Mouse (Mus musculus) activated CD4-positive, CD25-positive, alpha-beta regulatory T cell, adult 4 months (primary cell): ENCODE measurements around the gene Plin5. TPM values are rescaled to one million over a fixed set of nuclear protein-coding genes. Genes with fewer than 3 reads are reported as not detected.

Experiments used
- ATAC-seq: one replicate; pipeline ENCODE4 v1.8.0; 2017
- polyA plus RNA-seq, 2 experiments: library from polyadenylated mRNA; unstranded; fragments of 100-300 nt; shearing (Covaris generic); gene quantifications; one replicate each; pipeline ENCODE4 v1.2.1; 2017

The Plin5 gene
- not detected for polyA plus RNA-seq

DNA sequence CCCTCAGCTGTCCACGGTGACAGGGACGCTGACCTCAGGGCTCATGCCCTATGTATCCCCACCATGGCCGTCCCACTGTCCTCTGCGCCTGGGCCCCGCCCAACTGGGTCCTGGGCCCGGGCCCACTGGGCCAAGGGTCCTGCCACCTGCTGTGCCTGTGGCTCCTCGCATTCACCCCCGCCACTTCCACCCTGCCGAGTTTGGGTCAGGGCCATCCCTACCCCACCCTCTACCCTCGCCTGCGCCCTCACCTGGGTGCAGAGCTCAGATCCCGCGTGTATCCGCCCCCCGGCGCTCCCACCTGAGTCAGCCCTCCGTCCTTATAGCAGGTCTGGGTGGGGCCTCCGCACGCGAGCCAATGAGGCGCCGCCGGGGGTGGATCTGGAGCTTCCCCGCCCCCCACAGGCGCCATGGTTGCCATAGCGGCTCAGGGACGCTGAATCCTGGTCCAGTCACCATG, at the start of gene Plin5:
Plin5 (minus strand) TSS at position 346 of the 460 bp plus-strand sequence.
- ATAC-seq: no peak

DNA sequence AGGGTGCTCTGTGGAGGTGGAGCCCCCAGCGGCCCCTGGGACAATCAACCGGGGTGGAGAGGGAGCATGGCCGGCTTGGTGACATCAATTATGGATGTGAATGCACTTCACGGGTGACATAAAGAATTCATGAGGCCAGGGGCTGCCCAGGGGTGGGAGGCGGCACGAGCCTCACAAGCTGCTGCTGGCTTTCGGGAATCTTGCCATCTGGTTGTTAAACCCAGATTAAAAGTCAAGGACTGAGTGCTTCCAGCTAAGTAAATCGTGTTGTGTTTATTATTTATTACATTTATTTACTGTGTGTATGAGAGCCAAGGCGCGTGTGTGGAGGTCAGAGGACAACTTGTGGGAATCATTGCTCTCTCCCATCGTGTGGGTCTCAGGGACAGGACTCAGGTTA, 48.3 kb upstream of the Plin5 start:
- ATAC-seq: no peak

DNA sequence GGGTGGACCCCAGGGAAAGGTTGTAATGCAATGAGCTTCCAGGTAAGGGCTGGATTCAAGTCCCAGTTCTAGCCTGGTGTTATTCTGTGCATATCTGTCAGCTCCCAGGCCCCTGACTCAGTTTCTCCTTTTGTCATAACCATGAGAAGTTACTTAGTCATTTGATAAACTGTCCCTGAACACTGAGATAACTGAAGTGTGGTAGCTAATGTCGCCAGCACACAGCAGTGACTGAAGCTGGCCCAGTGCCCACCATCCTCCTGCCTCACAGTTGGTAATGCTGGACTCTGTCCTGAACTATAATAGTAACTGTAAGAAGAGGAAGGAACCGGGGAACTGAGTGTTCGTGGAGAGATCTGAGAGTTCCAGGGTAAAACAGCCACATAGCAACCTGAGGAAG, 47.1 kb upstream of the Plin5 start:
- ATAC-seq: no peak

DNA sequence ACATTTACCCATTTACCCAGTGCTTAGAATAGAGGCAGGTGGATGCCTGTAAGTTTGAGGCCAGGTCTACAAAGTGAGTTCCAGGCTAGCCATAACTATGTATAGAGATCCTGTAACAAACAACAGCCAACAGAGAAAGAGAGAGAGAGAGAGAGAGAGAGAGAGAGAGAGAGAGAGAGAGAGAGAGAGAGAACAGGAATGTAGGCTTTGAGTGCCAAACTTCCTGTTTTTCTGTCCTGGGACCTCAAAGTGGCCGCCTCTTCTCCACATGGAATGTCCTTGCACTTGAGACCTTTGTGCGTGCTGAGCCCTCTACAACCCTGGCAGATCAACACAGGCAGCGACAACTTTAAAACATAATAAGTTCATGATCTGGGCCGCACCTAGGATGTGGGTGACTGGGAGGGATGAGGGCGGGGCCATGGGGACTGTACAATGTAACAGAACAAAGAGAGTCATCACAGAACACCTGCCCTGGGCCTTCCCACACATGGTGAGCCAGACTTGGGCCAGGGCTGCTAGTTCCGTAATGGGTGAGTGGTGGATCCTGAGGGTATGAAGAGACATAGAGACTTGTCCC, 46.2 kb upstream of the Plin5 start:
- ATAC-seq: peak; percentile 76

DNA sequence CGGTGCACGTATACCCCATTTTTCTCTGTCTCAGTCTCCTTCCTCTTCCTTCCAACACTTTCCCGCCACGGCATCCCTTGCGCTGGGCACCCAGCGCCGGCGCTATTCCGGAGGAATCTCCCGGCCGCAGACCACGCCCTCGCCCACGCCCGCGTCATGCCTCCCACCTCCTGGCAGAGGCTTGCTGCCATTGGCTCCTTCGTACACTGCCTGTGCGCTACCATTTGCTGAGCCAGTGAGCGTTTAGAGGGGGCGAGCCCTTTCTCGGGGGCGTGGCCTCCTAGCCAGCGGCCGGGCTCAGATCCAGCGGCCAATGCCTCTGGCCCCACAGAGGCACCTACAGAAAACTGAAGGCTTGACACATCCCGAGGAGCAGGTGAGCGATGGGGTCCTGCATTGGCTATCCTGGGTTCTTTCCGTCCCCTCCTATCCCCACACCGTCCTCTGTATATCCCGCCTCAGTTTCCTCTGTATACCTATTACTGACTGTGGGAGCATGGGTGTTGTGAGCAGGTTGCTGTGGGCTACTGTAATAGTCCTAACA, 44.9 kb upstream of the Plin5 start, which contains the start of gene Tnfaip8l1:
Tnfaip8l1 (plus strand) TSS at position 247 of the 544 bp plus-strand sequence.
- ATAC-seq: peak; percentile 89

DNA sequence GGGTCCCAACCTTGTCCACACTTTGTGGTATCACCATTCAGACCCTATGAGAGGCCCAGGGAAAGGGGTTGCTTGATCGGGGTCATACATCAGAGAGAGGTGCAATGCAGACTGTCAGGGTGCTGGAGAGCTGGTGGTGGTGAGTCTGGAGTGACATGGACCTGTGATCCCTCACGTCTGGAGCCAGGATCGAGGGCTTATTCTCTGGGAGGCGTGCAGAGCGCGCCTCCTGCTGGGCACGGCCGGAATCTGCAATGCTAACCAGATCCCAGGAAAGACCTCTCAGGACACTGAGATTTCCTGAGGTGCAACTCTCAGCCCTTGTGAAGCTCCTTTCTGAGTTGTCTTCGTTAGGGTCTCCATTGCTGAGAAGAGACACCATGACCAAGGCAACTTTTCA, 42.3 kb upstream of the Plin5 start:
- ATAC-seq: no peak

DNA sequence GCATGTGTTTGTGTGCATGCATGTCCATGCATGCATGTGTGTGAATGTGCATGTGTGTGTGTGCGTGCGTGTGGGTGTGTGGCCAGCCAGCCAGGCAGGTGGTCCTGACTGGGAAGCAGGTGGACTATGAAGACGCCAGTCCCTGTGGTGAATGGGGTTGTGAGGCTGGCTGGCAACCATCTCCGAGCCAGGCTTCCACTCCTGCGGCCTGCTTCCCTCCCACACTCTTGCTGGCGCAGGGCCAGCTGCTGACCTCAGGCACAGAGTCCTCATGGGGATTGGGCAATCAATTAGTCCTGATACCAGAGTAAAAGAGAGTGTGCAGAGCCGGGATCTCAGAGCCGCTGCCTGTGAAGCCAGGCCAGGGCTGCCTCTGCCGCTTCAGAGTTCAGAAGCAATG, 36.2 kb upstream of the Plin5 start:
- ATAC-seq: no peak

DNA sequence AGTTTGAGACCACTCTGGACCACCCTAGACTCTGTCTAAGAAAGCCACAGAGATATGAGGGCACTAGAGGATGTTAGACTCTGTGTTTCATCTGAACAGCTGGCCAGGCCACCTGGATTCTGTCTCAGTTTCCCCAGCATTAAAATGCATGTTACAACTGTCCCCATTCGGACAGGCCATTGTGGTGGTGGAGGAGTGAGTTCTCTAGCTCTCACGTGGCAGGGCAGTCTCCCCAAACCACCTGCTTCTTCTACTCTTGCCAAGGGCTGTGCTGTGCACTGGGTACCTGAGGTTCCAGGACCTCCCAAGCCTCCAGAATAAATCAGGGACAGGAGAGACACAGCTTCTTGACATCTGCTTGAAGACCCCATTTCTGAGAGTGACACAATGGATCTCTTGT, 32.5 kb upstream of the Plin5 start:
- no peak for ATAC-seq

DNA sequence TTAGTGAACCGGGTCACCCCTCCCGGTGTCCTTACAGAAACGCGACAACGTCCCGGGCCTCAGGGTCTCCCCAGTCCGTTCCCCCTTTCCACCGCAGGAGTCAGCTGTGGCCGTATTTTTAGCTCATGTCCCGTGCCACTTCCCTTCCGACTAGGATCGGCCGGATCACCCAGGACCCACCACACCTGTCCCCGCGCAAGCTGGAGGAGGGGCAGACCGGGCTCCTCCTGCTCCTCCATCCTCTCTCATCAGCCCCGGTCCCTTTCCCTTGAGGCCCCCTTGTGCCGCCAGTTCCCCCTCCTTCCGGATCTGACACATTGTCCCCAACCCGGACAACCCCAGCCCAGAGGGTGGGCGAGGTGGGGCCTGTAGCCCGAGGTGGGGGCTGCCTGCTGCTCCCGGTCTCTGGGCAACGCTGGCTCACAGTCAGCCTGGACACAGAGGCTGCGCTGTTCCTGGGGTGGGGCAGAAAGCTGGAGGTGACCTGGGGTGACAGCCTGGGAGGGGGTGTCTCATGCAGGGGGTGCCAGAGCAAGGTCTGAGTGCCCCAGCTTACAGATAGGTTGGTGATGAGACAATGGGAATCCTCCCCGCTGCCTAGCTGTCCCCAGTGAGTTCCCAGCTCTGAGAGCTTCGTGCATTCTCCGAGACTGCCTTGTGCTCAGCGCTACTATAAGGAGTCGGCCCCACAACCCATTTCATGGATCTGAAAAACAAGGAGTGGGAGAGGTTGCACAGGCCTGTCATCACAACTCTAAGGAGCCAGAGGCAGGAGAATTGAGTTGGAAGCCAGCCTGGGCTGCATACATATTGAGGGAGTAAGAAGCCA, 31.6 kb upstream of the Plin5 start:
- no peak for ATAC-seq

DNA sequence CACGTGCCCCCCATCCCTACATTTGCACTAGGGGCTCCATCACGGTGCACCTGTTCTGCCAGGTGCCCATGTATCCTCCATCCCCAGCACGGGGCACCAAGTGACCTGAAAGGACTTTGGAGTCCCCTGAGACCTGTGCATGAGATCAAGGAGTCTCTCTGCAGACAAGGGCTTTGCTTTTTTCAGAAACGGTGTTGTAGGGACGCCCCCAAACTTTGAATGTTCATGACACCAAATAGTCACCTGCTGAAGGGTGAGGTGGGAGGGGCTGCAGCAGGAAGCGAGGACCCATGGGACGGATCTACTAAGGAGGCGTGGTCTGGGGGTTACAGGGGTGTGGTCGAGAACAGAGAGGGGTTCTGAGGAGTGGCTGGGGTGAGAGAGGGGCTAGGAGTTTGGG, 30.9 kb upstream of the Plin5 start:
- ATAC-seq: no peak

DNA sequence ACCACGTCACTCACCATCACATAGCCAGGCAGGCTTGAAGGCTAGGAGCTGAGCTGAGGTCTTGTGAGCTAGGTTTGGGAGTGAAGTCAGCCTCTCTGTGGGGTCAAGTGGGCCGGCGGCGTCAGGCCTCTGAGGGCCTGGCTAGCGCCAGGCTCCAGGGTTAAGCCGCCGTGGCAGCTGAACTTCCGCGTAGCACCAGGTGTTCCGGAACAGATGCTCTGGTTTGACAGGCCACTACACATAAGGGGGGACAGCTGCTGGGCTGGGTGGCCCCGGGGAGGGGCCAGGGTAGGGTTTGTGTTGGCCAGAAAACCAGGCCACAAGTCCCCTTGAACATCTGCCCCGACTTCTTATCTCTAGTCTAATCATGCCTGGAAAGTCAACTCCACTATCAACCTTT, 30.0 kb upstream of the Plin5 start:
- ATAC-seq: no peak

DNA sequence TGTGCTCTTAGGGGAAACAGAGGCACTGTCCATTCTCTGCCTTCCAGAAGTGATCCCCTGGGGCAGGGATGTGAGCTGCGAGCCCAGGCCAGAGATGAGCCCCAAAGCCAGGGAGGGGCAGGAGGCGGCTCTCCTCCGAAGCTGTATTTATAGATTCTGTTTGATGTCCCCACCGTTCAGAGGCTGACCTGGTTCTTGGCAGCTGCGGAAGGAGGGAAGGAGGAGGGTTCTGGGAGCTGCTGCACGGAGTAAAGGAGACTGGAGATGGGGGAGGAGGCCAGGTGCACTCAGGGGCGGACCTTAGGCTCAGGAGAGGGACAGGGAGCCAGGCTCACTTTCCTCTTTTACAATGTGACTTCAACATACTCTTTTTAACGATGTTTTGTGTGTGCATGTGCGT, 28.7 kb upstream of the Plin5 start:
- no peak for ATAC-seq

DNA sequence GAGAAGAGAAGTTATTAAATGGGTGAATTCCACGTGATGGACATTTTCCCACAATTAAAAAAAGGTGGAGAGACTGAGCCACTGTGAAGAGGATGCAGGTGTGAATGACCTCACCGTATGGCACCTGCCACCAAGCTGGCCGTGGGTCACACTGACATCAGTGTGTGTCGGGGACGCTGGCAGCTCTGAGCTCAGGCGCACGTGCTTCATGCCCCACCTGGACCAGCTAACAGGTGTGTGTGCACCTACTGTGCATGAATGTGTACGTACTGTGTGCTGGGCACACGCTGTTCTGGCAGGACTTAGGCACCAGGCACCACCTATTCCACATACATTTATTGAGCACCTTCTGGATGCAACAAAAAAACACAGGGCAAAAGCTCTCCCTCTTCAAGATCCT, 27.1 kb upstream of the Plin5 start:
- no peak for ATAC-seq

DNA sequence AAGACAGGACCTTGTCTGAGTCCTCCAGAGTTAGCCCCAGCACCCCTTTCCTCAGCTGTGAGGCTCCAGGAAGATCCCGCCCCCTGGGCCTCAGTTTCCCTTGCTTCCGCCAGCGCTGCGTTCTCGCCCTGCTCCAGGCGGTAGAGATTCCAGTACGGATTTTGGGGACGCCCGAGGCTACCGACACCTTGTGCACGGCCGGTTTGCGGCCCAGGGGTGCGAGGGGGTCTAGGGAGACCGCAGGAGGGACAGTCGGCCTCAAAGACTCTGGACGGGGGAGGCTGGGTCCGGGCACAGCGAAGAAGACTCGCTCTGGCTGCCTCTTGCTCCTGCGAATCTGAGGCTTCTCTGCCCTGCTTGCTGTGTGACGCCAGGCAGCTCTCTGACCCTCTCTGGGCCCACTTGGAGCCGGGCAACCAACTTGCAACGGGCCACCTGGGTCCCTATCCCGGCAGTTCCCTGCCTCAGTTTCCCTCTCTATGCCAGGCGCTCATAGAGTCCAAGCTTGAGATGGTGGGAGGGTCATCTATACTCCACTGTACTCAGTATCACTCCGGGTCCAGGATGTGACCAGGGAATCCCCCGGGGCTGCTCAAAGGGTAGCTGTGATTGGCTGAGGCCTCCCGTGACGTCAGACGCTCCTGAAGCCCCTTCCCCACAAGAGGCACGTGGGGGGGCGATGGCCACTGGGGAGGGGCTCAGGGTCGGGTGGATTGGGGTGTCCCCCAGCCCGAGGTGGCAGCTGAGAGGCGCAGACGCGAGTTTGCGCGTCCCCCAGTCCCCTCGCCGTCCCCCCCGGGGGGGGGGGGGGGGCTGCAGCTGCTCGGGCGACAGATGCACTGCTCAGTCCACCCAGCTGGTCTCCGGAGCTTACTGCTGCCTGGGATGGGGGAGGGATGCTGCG, 24.6 kb upstream of the Plin5 start:
- no peak for ATAC-seq

DNA sequence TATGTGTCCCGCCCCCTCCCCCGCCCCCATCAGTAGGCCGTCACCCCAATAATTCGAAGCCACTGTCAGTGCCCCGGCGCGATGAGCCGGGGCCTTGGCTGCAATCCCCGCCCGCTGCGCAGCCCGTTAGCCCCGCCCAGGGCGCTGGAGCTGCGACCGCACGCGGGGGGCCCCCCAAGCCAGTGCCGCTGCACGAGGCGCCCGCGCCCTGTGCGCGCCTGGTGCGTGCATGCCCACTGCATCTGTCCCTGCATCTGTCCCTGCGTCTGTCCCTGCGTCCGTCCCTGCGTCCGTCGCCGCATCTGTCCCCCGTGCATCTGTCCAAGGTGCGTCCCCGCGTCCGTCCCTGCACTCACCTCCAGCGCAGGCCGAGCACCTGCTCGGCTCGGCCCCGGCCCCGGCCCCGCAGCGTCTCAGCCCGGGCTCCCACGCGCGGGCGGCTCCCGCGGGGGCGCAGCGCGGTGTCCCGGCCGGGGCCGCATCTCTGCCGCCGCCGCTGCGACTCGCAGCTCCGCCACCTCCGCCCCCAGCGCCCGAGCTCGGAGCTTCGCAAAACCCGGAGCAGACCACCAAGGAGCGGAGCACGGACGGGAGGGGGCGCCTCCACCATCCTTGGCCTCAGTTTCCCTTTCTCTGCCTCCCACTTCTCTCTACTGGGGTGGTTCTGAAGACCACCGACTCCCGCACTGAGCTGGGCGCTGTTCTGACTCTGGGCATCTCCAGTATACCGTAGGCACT, 22.6 kb upstream of the Plin5 start, which contains the start of gene Sema6b:
Sema6b (minus strand) TSS at position 486 of the 738 bp plus-strand sequence.
- ATAC-seq: peak; percentile 43

DNA sequence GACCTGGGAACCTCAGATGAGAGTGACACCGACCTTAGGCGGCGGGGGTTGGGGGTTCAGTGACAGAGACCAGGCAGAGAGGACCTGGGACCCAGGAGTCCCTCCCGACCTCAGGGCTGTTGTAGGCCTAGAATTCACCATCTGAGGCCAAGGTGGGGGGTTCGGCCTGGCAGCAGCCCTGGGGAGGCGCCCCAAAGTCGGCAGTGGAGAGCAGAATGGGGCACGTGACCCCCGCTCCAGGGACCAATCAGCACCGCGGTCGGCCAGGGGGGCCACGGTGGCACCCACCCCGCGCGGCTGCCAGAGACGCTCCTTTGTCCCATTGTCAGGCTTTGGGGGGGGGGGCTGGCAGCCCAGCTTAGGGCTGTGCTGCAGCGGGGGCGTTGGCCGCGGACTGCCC, 22.0 kb upstream of the Plin5 start:
- ATAC-seq: no peak

DNA sequence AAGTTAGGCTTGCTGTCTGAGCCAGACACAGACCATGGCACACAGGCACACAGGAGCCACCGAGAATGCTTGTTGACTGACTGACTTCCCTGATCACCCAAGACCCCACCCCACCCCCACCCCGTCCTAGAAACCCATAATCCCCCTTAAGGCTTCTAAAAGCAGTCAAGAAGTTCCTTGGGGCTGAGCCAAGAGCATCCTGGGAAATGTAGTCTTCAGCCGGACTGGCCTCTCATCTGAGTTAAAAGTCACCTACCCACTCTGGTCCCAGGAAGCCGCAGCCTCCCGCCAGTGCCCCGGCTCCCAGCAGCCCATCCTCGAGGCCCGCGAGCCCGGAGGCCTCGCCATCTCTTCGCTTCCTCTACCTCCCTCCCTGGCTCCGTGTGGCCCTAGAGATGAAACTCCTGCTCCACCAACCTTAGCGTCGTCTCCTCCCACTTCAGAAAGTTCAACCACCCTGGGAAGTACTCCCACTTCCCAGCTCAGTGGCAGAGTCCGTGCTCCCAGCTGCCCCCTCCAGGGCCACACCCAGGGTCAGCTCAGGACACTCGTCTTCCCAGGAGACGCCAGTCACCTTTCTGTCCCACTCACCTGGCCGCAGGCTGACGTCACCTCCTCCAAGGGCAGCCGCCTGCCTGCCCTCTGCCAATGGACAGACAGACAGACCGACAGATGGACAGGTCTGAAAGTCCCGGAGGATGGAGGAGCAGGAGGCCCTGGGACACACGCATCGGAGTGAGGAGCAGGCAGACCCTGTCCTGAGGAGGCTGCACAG, 20.6 kb upstream of the Plin5 start:
- ATAC-seq: no peak

DNA sequence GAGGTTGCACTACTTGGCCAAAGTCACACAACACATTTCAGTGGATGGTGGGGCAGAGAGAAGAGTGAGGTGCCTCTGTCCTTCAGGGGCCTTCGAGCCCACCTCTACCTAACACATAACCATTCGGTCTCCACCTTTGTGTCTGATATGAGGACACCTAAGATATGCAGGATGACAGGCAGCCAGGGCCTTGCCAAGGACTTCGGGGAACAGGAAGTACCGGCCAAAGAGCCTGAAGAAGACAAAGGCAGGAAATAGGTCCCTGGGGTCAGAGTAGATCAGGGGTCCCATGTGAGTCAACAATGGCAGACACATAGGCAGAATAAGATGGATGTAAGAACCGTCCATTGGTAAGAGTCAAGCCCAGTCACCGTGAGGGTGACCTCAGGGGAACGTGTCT, 19.2 kb upstream of the Plin5 start:
- ATAC-seq: no peak

DNA sequence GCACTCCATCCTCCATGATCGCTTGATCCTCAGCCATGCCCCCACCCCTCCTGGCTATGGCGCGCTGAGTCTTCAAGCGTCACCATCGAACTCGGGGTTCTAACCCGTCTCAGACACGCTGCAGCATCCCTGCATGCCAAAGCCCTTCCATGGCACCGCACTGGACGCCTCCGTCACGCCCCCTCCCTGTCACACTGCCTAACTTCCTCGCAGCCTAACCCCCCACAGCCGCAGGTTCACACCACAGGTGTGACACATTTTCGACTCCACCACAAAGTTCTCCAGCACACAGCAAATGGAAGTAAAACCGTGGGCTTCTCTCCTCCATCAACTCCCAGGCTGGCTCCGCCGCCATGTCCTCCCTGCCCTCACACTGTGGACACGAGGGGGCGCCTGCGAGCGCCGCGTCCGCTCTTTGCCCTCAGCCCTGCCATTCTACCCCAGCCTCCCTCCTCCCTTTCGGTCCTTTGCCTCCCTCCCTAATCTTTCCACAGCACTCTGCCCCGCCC, 17.1 kb upstream of the Plin5 start:
- peak; percentile 76 for ATAC-seq

DNA sequence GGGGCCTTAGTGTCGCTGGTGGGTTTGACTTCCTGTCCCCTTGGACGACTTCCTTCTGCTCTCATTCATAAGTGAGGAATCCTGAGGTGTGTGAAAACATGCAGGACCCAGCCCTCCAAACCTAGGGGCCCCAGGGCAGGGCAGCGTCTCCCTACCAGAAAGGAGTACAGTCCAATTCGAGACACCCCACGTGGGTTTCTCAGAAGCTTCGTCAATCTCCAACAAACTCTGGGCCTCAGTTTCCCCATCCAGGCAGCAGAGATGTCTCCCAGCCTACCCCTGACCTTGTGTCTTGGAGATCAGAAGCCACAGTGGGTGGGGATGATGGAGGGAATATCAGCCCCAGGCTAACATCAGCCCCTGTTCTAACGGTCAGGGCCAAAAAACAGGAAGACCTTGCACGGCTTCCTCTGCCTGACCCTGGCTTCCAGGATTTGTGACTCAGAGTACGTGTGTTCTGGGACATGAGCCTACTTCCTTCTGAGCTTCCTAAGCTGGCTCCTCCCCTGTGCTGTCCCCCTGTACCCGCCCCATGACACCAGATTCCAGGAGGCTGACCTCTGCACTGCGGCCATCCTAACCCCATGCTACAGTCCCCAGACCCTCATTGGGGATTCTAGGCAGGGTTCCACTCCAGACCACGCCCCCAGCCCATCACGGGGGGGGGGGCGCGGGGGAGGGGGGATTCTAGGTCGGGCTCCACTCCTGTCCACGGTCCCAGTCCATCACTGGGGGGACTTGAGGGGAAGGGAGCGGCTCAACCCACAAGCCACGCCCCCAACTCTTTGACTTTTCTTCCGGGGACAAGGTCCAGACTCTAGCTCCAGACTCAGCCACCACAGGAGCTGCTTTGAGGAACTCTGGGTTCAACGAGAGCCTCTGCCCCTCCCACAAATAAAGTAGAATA, 16.3 kb upstream of the Plin5 start:
- ATAC-seq: no peak
